Comparison of ENCODE assay signal across 8 mouse cellular contexts in the genomic region with DNA sequence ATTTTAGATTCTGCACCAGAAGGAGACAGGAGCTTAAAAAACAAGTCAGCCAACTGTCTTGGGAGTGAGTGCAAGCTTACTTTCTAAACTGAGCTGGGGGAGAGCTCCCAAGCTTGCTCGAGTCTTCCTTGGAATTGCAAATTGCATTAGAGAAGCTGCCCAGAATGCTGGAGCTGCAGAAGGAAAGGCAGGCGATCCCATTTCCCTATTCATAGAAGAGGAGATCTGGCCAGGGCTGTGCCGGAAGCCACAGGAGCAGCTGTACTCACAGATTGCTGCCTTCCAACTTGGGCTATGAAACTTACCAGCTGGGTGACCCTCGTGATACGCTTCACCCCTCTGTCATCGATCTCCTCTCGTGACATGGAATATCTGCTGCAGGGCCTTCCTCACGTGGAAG.
DNase-seq lines count a peak whose midpoint lies in the region; ATAC-seq lines count a peak whose summit lies in the region.

No protein-coding gene starts in this region.

- ATAC-seq in CD4-positive, CD25-positive, alpha-beta regulatory T cell, adult 4 months = no peak

- DNase-seq in ovary, postnatal 36 days (ENCODE audit: low spot score) = peak; percentile 15
- no peak for DNase-seq in ovary, adult 18-20 months (ENCODE audit: low spot score)
- peak; percentile 51 to 61 for DNase-seq in heart, postnatal 36 days
- peak; percentile 23 to 86 for DNase-seq in left cerebral cortex, postnatal 25 days (ENCODE audit: low spot score in 2 of 2)
- peak; percentile 18 for DNase-seq in right cerebral cortex, postnatal 14 days
- no peak for DNase-seq in adrenal gland, adult 2 months
- DNase-seq in testis, postnatal 14 days (ENCODE audit: low spot score) = no peak

- intact Hi-C loops in heart, postnatal 36 days (cut with DNase I) = no loop called here
- intact Hi-C loops in left cerebral cortex, postnatal 25 days (cut with DNase I) = no loop called here

Comparison
In these comparisons a context has a peak if more than half of its experiments do, and no peak if none do; other contexts are left out.
1. DNase-seq: peak in ovary, postnatal 36 days (single experiment), heart, postnatal 36 days (2 of 2), left cerebral cortex, postnatal 25 days (2 of 2) and right cerebral cortex, postnatal 14 days (single experiment); none in ovary, adult 18-20 months (single experiment), adrenal gland, adult 2 months (single experiment) and testis, postnatal 14 days (single experiment).